Mouse (Mus musculus) C2C12 (cell line): Measurements from ENCODE around the gene Htt. TPM values are rescaled to one million over a fixed set of nuclear protein-coding genes. Genes with fewer than 3 reads are reported as not detected.

Experiments
- H3K27me3 ChIP-seq: one replicate; pipeline ENCODE4 v1.6.1; 2011; ENCODE audit not compliant: control insufficient read depth, insufficient read depth, insufficient read length
- H3K36me3 ChIP-seq: one replicate; pipeline ENCODE4 v1.6.1; 2011; ENCODE audit not compliant: control insufficient read depth, insufficient read depth
- H3K4me3 ChIP-seq: one replicate; pipeline ENCODE4 v1.5.1; 2011; ENCODE audit warnings: mild to moderate bottlenecking, control low read depth; ENCODE audit not compliant: poor library complexity, insufficient read depth, severe bottlenecking
- H3K79me2 ChIP-seq: one replicate; pipeline ENCODE4 v1.6.1; 2011; ENCODE audit not compliant: control insufficient read depth, insufficient read depth
- H3K79me3 ChIP-seq: one replicate; pipeline ENCODE4 v1.6.1; 2011; ENCODE audit warnings: low read depth, control low read depth
- H3ac ChIP-seq: one replicate; pipeline ENCODE3; 2011; ENCODE audit warnings: low read depth; ENCODE audit not compliant: control insufficient read depth, insufficient read length
- CEBPB ChIP-seq: IDR thresholded peaks from one replicate; pipeline ENCODE4 v1.6.1; 2011; ENCODE audit warnings: low read depth, mild to moderate bottlenecking, control low read depth, moderate library complexity
- CTCF ChIP-seq: IDR thresholded peaks from one replicate; pipeline ENCODE4 v1.5.1; 2011; ENCODE audit not compliant: control insufficient read depth, insufficient read depth, insufficient read length
- FOSL1 ChIP-seq: IDR thresholded peaks from one replicate; pipeline ENCODE4 v1.8.0; 2011; ENCODE audit warnings: mild to moderate bottlenecking, low read length; ENCODE audit not compliant: poor library complexity, insufficient read depth, severe bottlenecking
- MAX ChIP-seq: IDR thresholded peaks from one replicate; pipeline ENCODE4 v1.6.1; 2011; ENCODE audit warnings: mild to moderate bottlenecking, control low read depth
- MYOD1 ChIP-seq: IDR thresholded peaks from one replicate; pipeline ENCODE4 v1.6.1; 2011; ENCODE audit warnings: low read depth; ENCODE audit not compliant: control insufficient read depth, insufficient read length
- MYOG ChIP-seq: IDR thresholded peaks from one replicate; pipeline ENCODE4 v1.6.1; 2011; ENCODE audit not compliant: control insufficient read depth, insufficient read length; ENCODE audit errors: extremely low read depth
- USF1 ChIP-seq: IDR thresholded peaks from one replicate; pipeline ENCODE4 v1.6.1; 2011; ENCODE audit warnings: low read depth, mild to moderate bottlenecking, control low read depth, moderate library complexity
- polyA plus RNA-seq: library from polyadenylated mRNA; unstranded; fragments of >200 nt; fragmentation: generic; extraction: Trizol; gene quantifications from one replicate; pipeline ENCODE4 v1.2.1, GENCODE M21; 2012; ENCODE audit warnings: missing spikeins

Gene Htt
- polyA plus RNA-seq, 1 experiment: 8.0 TPM

GRCm38 (mm10) chr5:34917234-34917655, 155.7 kb downstream of the Htt start:
- Histone ChIP-seq H3K27me3 (peaks cover 5% of the 10 kb centered on the region), H3K4me3 (no peak overlapping the region), H3K79me3 (no peaks in the 10 kb centered on the region), H3ac (no peak overlapping the region), H3K79me2 (no peaks in the 10 kb centered on the region), H3K36me3 (no peaks in the 10 kb centered on the region)
- TF ChIP-seq MAX: no peak
- no peak for TF ChIP-seq MYOG
- no peak for TF ChIP-seq CTCF
- no peak for TF ChIP-seq MYOD1
- no peak for TF ChIP-seq FOSL1

GRCm38 (mm10) chr5:34918785-34919184, 157.2 kb downstream of the Htt start:
- H3ac ChIP-seq: no peak overlapping the region

GRCm38 (mm10) chr5:34922531-34922930, 161.0 kb downstream of the Htt start:
- H3K36me3 ChIP-seq: no peaks in the 10 kb centered on the region
- no peak overlapping the region for H3K4me3 ChIP-seq
- H3K27me3 ChIP-seq: peaks cover 5% of the 10 kb centered on the region
- H3K79me3 ChIP-seq: no peaks in the 10 kb centered on the region
- H3K79me2 ChIP-seq: no peaks in the 10 kb centered on the region
- no peak overlapping the region for H3ac ChIP-seq
- TF ChIP-seq MAX (no peak), CEBPB (no peak), CTCF (no peak), MYOD1 (no peak), MYOG (no peak), FOSL1 (no peak), USF1 (no peak)

More at GRCm38 (mm10) chr5:34918785-34919184, 157.2 kb downstream of the Htt start:
- Histone ChIP-seq H3K79me2 (no peaks in the 10 kb centered on the region), H3K27me3 (peaks cover 5% of the 10 kb centered on the region), H3K79me3 (no peaks in the 10 kb centered on the region), H3K4me3 (no peak overlapping the region), H3K36me3 (no peaks in the 10 kb centered on the region)
- TF ChIP-seq FOSL1 (no peak), MYOD1 (no peak), CEBPB (no peak), MAX (no peak), MYOG (no peak), CTCF (no peak), USF1 (no peak)

GRCm38 (mm10) chr5:34923920-34924319, 162.4 kb downstream of the Htt start:
- TF ChIP-seq CTCF (no peak), USF1 (no peak), FOSL1 (no peak)
- no peaks in the 10 kb centered on the region for H3K79me3 ChIP-seq
- no peaks in the 10 kb centered on the region for H3K36me3 ChIP-seq
- H3K4me3 ChIP-seq: no peak overlapping the region
- no peak overlapping the region for H3ac ChIP-seq
- peaks cover 5% of the 10 kb centered on the region for H3K27me3 ChIP-seq
- no peaks in the 10 kb centered on the region for H3K79me2 ChIP-seq

GRCm38 (mm10) chr5:34924519-34924918, 163.0 kb downstream of the Htt start:
- Histone ChIP-seq H3K36me3 (no peaks in the 10 kb centered on the region), H3K27me3 (peaks cover 5% of the 10 kb centered on the region), H3ac (no peak overlapping the region), H3K4me3 (no peak overlapping the region), H3K79me2 (no peaks in the 10 kb centered on the region), H3K79me3 (no peaks in the 10 kb centered on the region)
- no peak for TF ChIP-seq CEBPB

- TF ChIP-seq MYOG: no peak
- no peak for TF ChIP-seq USF1
- TF ChIP-seq FOSL1: no peak
- no peak for TF ChIP-seq MYOD1
- TF ChIP-seq CEBPB: no peak
- TF ChIP-seq CTCF: no peak
- TF ChIP-seq MAX: no peak
- no peak overlapping the region for H3ac ChIP-seq
- no peaks in the 10 kb centered on the region for H3K36me3 ChIP-seq
- no peak overlapping the region for H3K4me3 ChIP-seq
- no peaks in the 10 kb centered on the region for H3K79me3 ChIP-seq
- peaks cover 4% of the 10 kb centered on the region for H3K27me3 ChIP-seq
- H3K79me2 ChIP-seq: no peaks in the 10 kb centered on the region
Measured at GRCm38 (mm10) chr5:34927648-34928047, 166.1 kb downstream of the Htt start.
